Mouse (Mus musculus) megakaryocyte progenitor cell, adult 5-6 weeks (primary cell): ENCODE measurements around the gene Mrm2. TPM values are rescaled to one million over a fixed set of nuclear protein-coding genes. Genes with fewer than 3 reads are reported as not detected.
A peak's percentile ranks its signal among the peaks of the same experiment; 100 is the strongest.
"Not testable (repeated sequence)": the region's sequence is repeated elsewhere in the genome, so short reads cannot be mapped to it uniquely, and the experiment has no call there.

Source experiments
- ATAC-seq: replicated peaks from 2 replicates; pipeline ENCODE4 v1.8.0; 2016; ENCODE audit warnings: mild to moderate bottlenecking, moderate TSS enrichment, inconsistent platforms; ENCODE audit not compliant: poor library complexity
- total RNA-seq, 2 experiments: library from RNA; stranded (forward) in 1 of 2; stranded (reverse) in 1 of 2; fragments of 157-497, 149-512 nt in 1 of 2; fragments of 200-1000 nt in 1 of 2; gene quantifications; 2 replicates each; pipeline versions ENCODE4 v1.2.3 to v1.2.4; 2015 to 2017

The Mrm2 gene
- total RNA-seq (2015): 4.0 and 5.8 TPM in 2 replicates
- 6.7 and 9.6 TPM in 2 replicates for total RNA-seq (2017)

DNA sequence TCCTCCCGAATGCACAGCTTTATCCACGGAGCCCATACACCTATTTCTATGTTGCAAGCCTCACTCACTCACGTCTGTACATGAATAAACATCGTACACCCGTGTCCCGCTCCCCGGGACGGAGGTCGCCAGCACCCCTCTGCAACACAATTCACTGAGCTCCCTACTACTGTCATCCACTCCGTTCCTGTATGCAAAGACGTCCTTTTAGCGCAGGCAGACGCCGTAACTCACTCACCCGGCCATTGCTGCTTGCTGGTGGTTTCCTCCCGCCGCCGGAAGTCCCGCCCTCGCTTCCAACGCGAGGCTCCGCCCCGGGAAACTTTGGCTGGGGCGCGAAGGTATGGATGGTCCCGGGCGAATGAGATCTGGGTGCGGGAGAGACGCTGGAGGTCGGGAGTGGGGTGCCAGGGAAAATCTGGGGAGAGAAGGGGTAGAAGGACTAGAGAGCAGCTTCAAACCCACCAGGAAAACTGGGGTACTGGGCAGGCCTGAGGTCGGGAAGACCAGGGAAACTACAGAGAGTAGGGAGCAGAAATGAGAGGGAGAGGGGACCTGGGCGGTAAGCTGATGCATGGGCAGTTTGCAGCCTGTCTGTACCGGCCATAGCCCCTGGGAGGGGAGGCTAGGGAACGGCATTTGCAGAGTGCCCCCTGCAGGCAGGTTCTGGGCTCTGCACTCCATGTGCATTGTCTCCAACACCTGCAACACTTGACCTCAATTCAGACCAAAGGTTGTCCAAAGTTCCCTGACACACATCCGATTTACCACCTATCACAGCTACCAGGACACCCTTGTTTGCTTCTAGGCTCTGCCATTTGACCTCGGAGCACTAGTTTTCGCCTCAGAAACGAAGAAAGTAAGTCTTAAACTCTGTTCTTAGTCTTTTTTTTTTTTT, at the start of gene Mrm2:
Gene Mrm2, minus strand, starts transcription at position 284 of the 898 bp plus-strand sequence.
- peak; percentile 85 for ATAC-seq

DNA sequence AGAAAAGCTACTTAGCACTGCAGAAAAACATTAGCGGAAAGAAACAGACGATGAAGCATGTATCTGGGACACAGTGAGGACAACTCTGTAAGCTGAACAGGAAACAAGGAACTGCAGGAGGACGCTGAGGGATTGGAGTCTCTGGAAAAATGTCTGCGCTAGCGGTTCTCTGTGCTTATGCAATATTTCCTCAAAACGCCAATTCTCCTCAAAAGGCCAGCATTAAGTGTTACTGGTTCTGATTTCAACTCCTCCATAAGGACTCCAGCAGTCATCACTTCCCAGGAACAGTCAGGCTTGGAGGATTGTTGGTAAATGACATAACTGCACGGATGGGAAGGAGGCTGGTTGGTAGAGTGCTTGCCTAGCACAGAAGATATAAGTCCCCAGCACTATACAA, 49.5 kb upstream of the Mrm2 start:
- no peak for ATAC-seq

DNA sequence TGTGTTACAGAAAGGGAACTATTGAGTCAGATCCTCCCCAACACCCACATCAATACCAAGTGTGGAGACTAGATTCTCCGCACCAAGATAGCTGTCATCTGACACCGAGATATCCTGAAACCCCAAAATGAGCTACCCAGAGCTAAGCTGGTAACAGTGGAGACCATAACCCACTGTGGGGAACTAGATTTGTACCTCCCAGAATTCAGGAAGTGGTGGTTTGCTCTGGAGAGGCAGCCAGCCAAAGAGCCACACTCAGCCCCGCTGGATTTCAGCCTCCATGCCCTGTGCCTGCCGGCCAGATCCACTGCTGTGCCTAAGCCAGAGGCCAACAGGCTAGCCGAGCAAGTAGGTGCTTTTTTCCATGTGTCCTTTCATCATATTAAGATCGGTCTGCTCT, 47.6 kb upstream of the Mrm2 start:
- peak; percentile 79 for ATAC-seq

GRCm38 (mm10) chr5:140378121-140378853, 46.6 kb upstream of the Mrm2 start:
- ATAC-seq: no peak

DNA sequence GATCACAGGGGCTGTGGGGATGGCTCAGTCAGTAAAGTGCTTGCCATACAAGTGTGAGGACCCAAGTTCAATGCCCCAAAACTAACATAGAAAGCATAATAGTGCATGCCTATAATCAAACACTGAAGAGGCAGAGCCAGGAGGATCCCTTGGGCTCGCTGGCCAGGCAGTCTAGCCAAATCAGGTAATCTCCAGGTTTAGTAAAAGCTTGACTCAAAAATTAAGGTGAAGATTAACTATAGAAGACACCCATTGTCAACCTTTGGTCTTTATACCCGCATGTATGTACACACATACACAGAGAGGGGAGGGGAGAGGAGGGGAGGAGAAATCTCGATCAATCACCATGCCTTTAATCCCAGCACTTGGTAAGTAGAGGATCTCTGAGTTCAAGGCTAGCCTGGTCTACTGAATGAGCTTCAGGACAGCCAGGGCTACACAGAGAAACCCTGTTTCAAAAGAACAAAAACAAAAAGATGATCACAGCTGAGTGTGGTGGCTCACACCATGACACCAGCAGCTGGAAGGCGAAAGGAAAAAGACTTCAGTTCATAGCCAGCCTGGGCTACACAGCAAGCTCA, 43.6 kb upstream of the Mrm2 start:
- ATAC-seq: no peak

- no peak for ATAC-seq
These were observed 42.5 kb upstream of the Mrm2 start for GRCm38 (mm10) chr5:140374226-140374625.

DNA sequence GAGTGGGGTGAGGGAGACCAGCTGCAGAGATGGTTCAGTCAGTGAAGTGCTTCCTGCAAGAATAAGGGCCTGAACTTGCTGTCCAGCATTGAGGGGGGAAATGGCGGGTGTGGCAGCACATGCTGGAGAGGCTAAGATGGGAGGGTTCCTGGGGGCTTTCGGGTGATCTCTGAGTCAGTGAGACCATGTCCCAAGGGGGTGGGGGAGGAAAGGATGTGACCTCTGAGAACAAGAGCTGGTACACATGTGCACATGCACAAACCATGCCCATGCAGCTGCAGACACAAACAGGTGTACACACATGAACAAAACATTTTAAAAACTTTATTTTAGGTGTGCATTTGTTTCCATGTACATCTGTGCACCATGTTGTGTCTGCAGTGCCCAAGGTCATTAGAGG, 42.0 kb upstream of the Mrm2 start:
- no peak for ATAC-seq

GRCm38 (mm10) chr5:140371671-140372070, 40.0 kb upstream of the Mrm2 start:
- ATAC-seq: no peak

- peak; percentile 37; the same call in 1 of the 2 replicates for ATAC-seq
These were observed 39.0 kb upstream of the Mrm2 start for GRCm38 (mm10) chr5:140370446-140371254.

DNA sequence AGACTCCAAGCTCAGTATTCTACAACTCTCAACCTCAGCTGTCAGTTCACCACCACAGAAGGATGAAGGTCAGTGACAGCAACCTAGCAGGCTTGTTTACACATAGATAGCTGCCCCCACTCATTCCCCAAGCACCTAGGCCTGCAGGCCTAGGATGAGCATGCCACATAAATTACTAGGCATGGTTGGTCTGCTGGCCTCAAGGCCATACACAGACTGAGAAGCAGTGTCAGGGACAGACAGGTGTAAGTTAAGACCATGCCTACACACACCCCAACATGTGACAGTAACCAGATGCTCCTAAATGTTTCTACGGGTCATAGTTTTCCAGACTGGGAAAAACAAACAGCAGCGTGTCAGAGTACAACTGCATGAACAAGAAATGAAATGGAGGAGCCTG, 37.8 kb upstream of the Mrm2 start:
- no peak for ATAC-seq

DNA sequence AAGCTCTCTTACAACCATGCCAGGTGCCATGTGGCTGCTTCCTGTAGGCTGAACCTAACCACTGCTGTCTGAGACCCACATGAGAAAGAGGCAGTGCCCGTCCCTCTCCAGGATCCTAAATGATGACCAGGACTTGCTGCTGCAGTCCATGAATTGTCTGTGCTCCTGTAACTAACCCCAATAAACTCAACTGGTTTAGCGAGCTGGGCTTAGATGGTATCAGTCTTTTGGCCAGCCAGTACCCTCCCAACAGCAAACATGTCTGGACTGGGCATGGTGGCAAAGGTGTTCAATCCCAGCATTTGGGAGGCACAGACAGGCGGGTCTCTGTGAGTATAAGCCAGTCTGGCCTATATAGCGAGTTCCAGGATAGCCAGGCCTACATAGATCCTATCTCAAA, 37.2 kb upstream of the Mrm2 start:
- no peak for ATAC-seq

GRCm38 (mm10) chr5:140368126-140368525, 36.4 kb upstream of the Mrm2 start:
- ATAC-seq: not testable (repeated sequence)

DNA sequence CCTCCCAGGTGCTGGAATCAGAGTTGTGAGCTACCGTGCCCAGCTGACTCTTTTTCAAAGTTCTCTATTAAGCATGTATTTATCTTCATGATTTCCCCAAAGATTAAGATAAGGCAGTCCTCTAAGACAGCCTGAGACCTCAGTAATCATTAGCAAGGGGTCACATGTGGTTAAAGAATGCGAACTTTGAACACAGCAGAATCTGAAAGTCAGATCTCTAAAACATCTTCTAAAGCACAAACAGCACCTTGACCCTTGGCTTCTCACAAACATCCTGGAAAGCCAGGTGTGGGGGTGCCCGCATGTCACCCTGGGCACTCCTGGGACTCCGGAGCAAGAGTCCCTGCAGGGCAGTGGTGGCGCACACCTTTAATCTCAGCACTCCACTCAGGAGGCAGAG, 32.7 kb upstream of the Mrm2 start:
- ATAC-seq: no peak

GRCm38 (mm10) chr5:140359930-140360674, 28.4 kb upstream of the Mrm2 start:
- no peak for ATAC-seq

GRCm38 (mm10) chr5:140357466-140357865, 25.8 kb upstream of the Mrm2 start:
- no peak for ATAC-seq

GRCm38 (mm10) chr5:140355934-140356333, 24.2 kb upstream of the Mrm2 start:
- no peak for ATAC-seq

DNA sequence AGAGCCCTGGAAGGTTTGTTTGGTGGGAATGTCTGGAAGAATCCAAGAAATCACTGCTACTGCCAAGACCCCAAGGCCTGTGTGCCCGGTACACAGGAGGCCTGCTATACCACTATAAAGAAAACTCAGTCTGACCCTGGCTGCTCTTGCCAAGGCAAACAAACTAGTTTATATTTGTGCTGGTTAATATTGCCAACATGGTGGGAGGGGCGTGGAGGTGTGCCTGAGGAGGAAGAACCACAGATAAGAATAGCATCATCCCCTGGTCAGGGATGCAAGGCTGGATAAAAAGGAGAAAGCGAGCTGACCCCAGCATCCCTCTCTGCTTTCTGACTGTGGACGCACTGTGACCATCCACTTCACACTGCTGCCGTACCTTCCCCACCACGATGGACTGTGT, 20.7 kb upstream of the Mrm2 start:
- no peak for ATAC-seq

- no peak for ATAC-seq
These were observed 19.2 kb upstream of the Mrm2 start for GRCm38 (mm10) chr5:140350731-140351497.

DNA sequence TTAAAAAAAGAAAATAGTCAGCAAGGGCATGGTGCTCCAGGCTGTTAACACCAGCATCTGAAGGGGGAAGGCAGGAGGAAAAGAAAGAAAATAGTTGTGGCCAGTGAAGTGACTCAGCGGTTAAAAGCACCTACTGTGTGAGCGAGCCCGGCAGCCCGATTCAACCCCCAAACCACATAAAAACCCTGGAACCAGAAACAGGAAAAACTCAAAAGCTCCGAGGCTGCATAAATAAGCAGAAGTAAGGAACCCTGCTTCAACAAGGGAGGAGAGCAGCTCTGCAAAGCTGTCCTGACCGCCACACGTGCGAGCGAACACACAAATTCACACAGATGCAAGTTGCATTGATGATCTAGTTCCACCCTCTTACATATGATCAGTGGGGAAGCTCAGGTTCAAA, 18.2 kb upstream of the Mrm2 start:
- peak; percentile 63 for ATAC-seq
